Mouse (Mus musculus) ES-E14 (cell line): ENCODE measurements around the gene Gpr27. TPM values are rescaled to one million over a fixed set of nuclear protein-coding genes. Genes with fewer than 3 reads are reported as not detected.

Experiments used
- DNase-seq: peaks from one replicate; pipeline ENCODE4 v3.0.0-alpha.2; 2013; ENCODE audit warnings: low read depth, low spot score
- H3K27ac ChIP-seq: 2 replicates; pipeline ENCODE4 v1.5.1; 2012; ENCODE audit warnings: low read depth, mild to moderate bottlenecking, low read length, moderate library complexity, mixed read lengths; ENCODE audit not compliant: poor library complexity, insufficient read depth, severe bottlenecking
- H3K36me3 ChIP-seq: 2 replicates; pipeline ENCODE4 v1.6.1; 2012; ENCODE audit warnings: mild to moderate bottlenecking, low read length, moderate library complexity, mixed read lengths; ENCODE audit not compliant: control insufficient read depth, poor library complexity, insufficient read depth, severe bottlenecking
- H3K4me1 ChIP-seq, 2 experiments: fragments of 150-350 bp in 1 of 2; sonication (generic) in 1 of 2; 2 replicates each; pipeline ENCODE4 v1.6.1; 2012; ENCODE audit warnings: low read length in 2 of 2, mild to moderate bottlenecking in 1 of 2, mixed read lengths in 1 of 2; ENCODE audit not compliant: control insufficient read depth in 2 of 2, insufficient read depth in 2 of 2, poor library complexity in 1 of 2
- H3K4me3 ChIP-seq, 2 experiments: fragments of 150-350 bp in 1 of 2; sonication (generic) in 1 of 2; 2 replicates each; pipeline ENCODE4 v1.5.1; 2012; ENCODE audit warnings: low read length in 2 of 2, low read depth in 1 of 2, mild to moderate bottlenecking in 1 of 2, mixed read lengths in 1 of 2; ENCODE audit not compliant: insufficient read depth in 1 of 2, poor library complexity in 1 of 2, severe bottlenecking in 1 of 2
- H3K9ac ChIP-seq: 2 replicates; pipeline ENCODE4 v1.6.1; 2012; ENCODE audit warnings: low read depth, mild to moderate bottlenecking, low read length, mixed read lengths; ENCODE audit not compliant: poor library complexity, insufficient read depth, severe bottlenecking
- H3K9me3 ChIP-seq: fragments of 150-350 bp; sonication (generic); 2 replicates; pipeline ENCODE4 v1.6.1; 2012; ENCODE audit warnings: low read depth, mild to moderate bottlenecking, low read length; ENCODE audit not compliant: control insufficient read depth, insufficient read depth
- CHD2 ChIP-seq: IDR thresholded peaks from 2 replicates; pipeline ENCODE4 v1.6.1; 2014; ENCODE audit warnings: mild to moderate bottlenecking, low read depth, low read length, inconsistent platforms
- HCFC1 ChIP-seq: IDR thresholded peaks from 2 replicates; pipeline ENCODE4 v1.6.1; 2012; ENCODE audit warnings: low read length, inconsistent platforms, borderline replicate concordance; ENCODE audit not compliant: insufficient read depth
- MAFK ChIP-seq: IDR thresholded peaks from 2 replicates; pipeline ENCODE4 v1.6.1; 2014; ENCODE audit warnings: mild to moderate bottlenecking, low read depth, low read length, inconsistent platforms; ENCODE audit not compliant: insufficient read depth
- ZC3H11A ChIP-seq: IDR thresholded peaks from 2 replicates; pipeline ENCODE4 v1.6.1; 2012; ENCODE audit warnings: low read depth, mild to moderate bottlenecking, inconsistent platforms, low read length, borderline replicate concordance
- ZNF384 ChIP-seq: IDR thresholded peaks from 2 replicates; pipeline ENCODE4 v1.6.1; 2012; ENCODE audit warnings: low read depth, low read length, inconsistent platforms
- in situ Hi-C, 2 experiments: fragments of 600-800 bp; cut with MboI; formaldehyde crosslinking; loops; one replicate each; pipeline ENCODE4 v1.15.1; 2025; ENCODE audit warnings: low sequenced_read_pairs in 2 of 2, inconsistent platforms in 1 of 2; ENCODE audit not compliant: unreplicated experiment in 2 of 2
- total RNA-seq: library from RNA; depleted of rRNA; stranded (reverse); fragments of 300-350 nt; gene quantifications from 2 replicates; pipeline ENCODE4 v1.2.3, GENCODE M21; 2012

The Gpr27 gene
- total RNA-seq, 1 experiment: 1.7 TPM

DNA sequence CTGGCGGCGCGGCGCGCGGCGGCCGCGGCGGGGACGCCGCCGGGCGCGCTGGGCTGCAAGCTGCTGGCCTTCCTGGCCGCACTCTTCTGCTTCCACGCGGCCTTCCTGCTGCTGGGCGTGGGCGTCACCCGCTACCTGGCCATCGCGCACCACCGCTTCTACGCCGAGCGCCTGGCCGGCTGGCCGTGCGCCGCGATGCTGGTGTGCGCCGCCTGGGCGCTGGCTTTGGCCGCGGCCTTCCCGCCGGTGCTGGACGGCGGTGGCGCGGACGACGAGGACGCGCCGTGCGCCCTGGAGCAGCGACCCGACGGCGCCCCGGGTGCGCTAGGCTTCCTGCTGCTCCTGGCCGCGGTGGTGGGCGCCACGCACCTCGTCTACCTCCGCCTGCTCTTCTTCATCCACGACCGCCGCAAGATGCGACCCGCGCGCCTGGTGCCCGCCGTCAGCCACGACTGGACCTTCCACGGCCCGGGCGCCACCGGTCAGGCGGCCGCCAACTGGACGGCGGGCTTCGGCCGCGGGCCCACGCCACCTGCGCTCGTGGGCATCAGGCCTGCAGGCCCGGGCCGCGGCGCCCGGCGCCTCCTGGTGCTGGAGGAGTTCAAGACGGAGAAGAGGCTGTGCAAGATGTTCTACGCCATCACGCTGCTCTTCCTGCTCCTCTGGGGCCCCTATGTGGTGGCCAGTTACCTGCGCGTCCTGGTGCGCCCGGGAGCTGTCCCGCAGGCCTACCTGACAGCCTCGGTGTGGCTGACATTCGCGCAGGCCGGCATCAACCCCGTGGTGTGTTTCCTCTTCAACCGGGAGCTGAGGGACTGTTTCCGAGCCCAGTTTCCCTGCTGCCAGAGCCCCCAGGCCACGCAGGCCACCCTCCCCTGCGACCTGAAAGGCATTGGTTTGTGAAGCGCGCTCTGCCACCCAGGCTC, 700 bp downstream of the Gpr27 start:
- Histone ChIP-seq H3K27ac (no peak overlapping the region), H3K4me1 (0 out of 4 replicates have a peak, but pooled peaks cover 0 to 2% of the 10 kb centered on the region in 2 experiments), H3K36me3 (no peaks in the 10 kb centered on the region), H3K4me3 (peak overlapping the region; percentile 76 to 79), H3K9ac (peak overlapping the region; percentile 76), H3K9me3 (no peaks in the 10 kb centered on the region)
- TF ChIP-seq ZNF384 (no peak), MAFK (no peak), ZC3H11A (no peak)
- in situ Hi-C loops: no loop called here
- no peak for DNase-seq

DNA sequence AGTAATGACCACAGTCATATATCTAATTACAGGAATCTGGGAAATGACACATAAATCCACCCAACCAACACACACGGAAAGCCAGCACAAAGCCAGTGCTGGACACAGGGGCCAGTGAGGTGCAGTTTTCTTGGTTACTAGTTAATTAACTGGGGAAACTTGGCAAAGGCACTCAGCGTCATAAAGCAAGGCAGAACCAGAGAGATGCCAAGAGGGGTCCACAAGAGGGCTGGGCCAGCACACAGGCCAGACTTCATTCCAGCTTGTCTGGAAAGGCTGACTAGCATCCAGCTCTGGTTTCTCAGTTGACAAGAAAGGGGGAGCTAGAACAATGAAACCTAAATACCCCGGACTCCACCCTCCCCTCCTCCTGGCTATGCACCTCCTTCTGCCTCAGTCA, 8.0 kb downstream of the Gpr27 start:
- Histone ChIP-seq H3K36me3 (no peaks in the 10 kb centered on the region), H3K4me3 (peak overlapping the region in 1 of 2 experiments; percentile 14; a peak in 1 of 4 replicates), H3K9me3 (no peaks in the 10 kb centered on the region), H3K9ac (no peak overlapping the region), H3K27ac (no peak overlapping the region), H3K4me1 (no peaks in the 10 kb centered on the region)
- in situ Hi-C loops: no loop called here
- TF ChIP-seq ZNF384: no peak
- TF ChIP-seq ZC3H11A: no peak
- no peak for TF ChIP-seq CHD2
- TF ChIP-seq HCFC1: no peak
- TF ChIP-seq MAFK: no peak
- DNase-seq: no peak

DNA sequence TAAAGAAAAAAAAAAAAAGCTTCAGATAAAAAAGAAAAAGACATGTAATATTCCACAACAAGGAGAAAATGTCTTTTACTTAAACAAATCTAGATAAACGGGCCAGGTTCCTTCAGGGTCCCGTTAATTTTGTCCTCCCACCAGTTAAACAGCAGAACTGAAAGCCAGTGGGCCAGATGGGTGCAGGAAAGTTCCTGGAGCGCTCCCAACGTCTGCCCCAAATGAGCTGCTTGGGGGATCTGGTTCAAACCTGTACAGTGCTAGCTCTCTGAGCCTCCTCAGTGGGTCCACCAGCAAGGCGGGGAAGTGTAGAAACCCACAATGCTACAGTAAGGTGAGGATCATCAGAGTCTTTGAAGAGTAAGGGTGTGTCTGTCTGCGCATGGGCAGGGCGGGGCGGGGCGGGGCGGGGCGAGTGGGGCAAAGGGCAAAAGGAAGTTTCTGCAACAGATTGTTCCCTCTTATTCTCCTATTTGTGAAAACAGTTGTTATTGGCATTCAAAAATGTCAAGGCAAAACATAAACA, 19.2 kb downstream of the Gpr27 start:
- Histone ChIP-seq H3K27ac (no peak overlapping the region), H3K36me3 (no peaks in the 10 kb centered on the region), H3K9ac (no peak overlapping the region), H3K9me3 (no peaks in the 10 kb centered on the region), H3K4me3 (no peak overlapping the region), H3K4me1 (peaks cover 1 to 6% of the 10 kb centered on the region in 2 experiments; a peak in 2 of 4 replicates)
- no peak for DNase-seq
- in situ Hi-C loops: no loop called here
- TF ChIP-seq ZC3H11A (no peak), HCFC1 (no peak), MAFK (no peak), CHD2 (no peak), ZNF384 (no peak)

DNA sequence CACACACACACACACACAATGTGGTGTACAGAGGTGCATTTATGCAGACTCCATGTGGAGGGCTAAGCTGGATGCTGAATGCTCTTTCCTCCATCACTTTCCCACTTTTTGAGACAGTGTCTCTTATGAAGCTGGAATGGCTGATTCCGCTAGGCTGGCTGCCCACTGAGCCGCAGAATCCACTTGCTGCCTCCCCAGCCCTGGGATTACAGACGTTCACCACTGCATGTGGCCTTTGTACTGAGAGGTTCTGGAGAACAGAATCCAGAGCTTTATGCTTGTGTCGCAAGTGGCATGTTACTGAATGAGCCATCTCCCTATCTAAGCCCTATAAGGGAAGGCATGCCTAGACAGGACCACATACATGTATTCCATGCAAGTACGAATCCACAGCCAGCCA, 20.8 kb downstream of the Gpr27 start:
- no peaks in the 10 kb centered on the region for H3K9me3 ChIP-seq
- in situ Hi-C loops: no loop called here
- DNase-seq: no peak
- H3K4me3 ChIP-seq: no peak overlapping the region
- TF ChIP-seq ZNF384 (no peak), MAFK (no peak), HCFC1 (no peak), CHD2 (no peak), ZC3H11A (no peak)
- H3K27ac ChIP-seq: no peak overlapping the region
- no peaks in the 10 kb centered on the region for H3K36me3 ChIP-seq
- no peak overlapping the region for H3K9ac ChIP-seq
- H3K4me1 ChIP-seq: peaks cover 1 to 6% of the 10 kb centered on the region in 2 experiments; a peak in 2 of 4 replicates
